Mouse (Mus musculus): ENCODE measurements around the gene Tmem9. TPM values are rescaled to one million over a fixed set of nuclear protein-coding genes. Genes with fewer than 3 reads are reported as not detected.

Gene Tmem9
- polyA plus RNA-seq (2012; rRNA removed) (162 and 190 TPM in 2 replicates), polyA plus RNA-seq (2014; fragmentation: Nextera tagmentation; extraction: Ambion mirVana) (98.6 and 111 TPM in 2 replicates)

DNA sequence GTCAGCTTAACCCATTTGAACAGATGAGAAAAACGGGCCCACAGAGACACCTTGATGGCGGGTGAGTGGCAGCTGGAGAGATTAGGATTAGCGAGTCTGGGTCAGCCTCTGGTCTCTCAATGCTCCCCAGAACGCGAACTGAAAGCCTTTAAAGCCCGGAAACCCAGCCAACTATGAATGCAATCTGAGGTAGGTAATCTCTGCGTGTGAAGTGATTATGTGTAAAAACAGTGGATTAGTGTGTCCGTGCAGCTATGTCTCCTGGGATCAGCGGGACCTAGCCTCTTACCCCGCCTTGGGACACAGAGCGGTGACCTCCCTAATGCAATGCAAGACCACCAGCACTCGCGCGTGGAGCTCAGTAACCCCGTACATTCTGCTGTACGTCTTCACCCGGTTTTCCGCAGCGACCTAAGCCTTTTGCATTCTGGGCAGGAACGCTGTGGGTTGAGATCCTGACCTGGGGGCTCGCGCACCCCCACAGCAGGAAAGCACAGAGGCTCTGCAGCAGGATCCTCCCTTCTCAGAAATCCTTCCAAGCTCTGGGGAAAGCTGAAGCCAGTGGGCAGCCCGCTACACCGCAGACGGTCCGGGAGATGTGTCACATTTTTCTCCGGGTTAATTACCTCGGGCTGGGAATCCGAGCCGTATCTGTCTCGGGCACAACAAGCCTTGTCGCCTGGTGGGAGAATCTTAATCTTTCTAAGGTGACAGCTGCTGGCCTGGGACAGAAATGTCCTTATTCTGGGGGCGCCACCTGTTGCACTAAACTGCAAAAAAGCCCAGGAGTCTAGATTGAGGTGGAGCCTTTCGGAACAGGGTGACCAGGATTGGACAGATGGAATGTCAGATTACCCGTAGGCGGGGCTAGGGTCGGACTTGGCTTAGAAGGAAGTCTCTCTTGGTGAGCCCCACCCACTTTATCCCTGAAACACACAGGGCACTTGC lies at the start of gene Tmem9:
TSS of gene Tmem9 (plus strand) at position 940 of the 948 bp plus-strand sequence.
- H3K4me3 ChIP-seq (replicated peaks; ENCODE audit: low read length), result peak within 1 kb of the TSS; percentile 40
- 4% methylated on average over 37 of the region's 37 CpGs for WGBS
- H3K4me2 ChIP-seq (replicated peaks; ENCODE audit: low read depth, low read length, severe bottlenecking), result peak within 1 kb of the TSS; percentile 61
- DNase-seq (ENCODE audit: low spot score) (peak; percentile 76), ATAC-seq (ENCODE audit: low FRiP score, low read depth) (peak; percentile 93)
- H3K9me3 ChIP-seq (ENCODE audit: control insufficient read depth, low read length), result no peaks in the 10 kb centered on the region
- TF ChIP-seq POLR2A (IDR thresholded peaks at IDR 0.05; ENCODE audit: borderline replicate concordance, extremely low read depth, insufficient read depth, insufficient read length), result no peak
- peaks cover 7% of the 10 kb centered on the region for H3K4me1 ChIP-seq (ENCODE audit: control insufficient read depth, insufficient read depth, low read length)
- H3K9ac ChIP-seq (ENCODE audit: low read depth, low read length, severe bottlenecking), result peak within 1 kb of the TSS; percentile 25; the same call in 1 of the 2 replicates
- no peak within 1 kb of the TSS for H3K27ac ChIP-seq (replicated peaks; ENCODE audit: low read depth, low read length)
- H3K36me3 ChIP-seq (ENCODE audit: control insufficient read depth, insufficient read depth, low read length), result no peaks in the 10 kb centered on the region
- 0 out of 2 replicates have a peak, but pooled peaks cover 4% of the 10 kb centered on the region for H3K27me3 ChIP-seq (ENCODE audit: control insufficient read depth, insufficient read depth, low read length)

DNA sequence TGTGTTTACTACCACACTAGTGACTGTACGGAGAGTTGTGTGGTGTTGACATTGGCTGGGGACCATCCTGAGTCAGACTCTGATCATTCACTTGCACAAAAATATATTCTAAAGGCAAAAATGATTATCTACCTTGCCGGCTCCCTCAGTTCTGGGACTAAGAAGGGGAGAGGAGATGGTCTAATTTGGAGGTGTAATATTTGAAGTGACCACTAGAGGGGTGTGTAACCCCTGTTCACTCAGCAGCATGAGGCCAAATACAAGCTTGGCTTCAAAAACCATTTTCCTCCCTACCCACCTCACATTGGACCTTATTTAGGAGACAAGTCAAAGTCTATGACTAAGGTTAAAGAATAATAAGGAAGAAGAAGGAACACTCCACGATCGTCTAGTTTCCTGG lies 49.5 kb upstream of the Tmem9 start:
- no peaks in the 10 kb centered on the region for H3K9me3 ChIP-seq (ENCODE audit: control insufficient read depth, low read length)
- no peak for ATAC-seq (ENCODE audit: low FRiP score, low read depth)
- DNase-seq (ENCODE audit: low spot score), result peak; percentile 78
- no peaks in the 10 kb centered on the region for H3K4me1 ChIP-seq (ENCODE audit: control insufficient read depth, insufficient read depth, low read length)
- 45% methylated on average over 4 of the region's 4 CpGs for WGBS
- H3K36me3 ChIP-seq (ENCODE audit: control insufficient read depth, insufficient read depth, low read length), result no peaks in the 10 kb centered on the region
- H3K27ac ChIP-seq (replicated peaks; ENCODE audit: low read depth, low read length), result no peak overlapping the region
- no peak for TF ChIP-seq POLR2A (IDR thresholded peaks at IDR 0.05; ENCODE audit: borderline replicate concordance, extremely low read depth, insufficient read depth, insufficient read length)
- no peaks in the 10 kb centered on the region for H3K27me3 ChIP-seq (ENCODE audit: control insufficient read depth, insufficient read depth, low read length)
- no peak overlapping the region for H3K4me3 ChIP-seq (replicated peaks; ENCODE audit: low read length)
- H3K9ac ChIP-seq (ENCODE audit: low read depth, low read length, severe bottlenecking), result no peak overlapping the region
- no peak overlapping the region for H3K4me2 ChIP-seq (replicated peaks; ENCODE audit: low read depth, low read length, severe bottlenecking)

DNA sequence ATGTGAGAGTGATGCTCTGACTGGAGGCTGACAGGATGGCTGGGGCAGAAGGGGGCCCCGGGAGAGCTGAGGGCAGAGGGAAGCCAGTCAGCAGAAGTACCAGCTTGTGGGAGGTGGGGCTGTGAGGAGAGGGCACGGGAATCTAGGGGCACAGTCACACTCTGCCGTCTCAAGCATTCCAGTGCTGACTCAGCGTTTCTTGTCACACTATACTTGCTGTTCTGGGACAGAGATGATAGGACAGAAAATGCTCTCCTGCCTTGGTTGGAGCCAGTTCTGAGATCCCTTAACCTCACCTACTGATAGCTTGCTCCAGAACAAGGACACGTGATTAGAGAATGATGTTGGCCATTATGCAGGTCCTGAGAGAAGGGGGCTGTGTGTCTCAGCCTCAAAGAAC lies 44.8 kb upstream of the Tmem9 start:
- no peaks in the 10 kb centered on the region for H3K9me3 ChIP-seq (ENCODE audit: control insufficient read depth, low read length)
- DNase-seq (ENCODE audit: low spot score) (no peak), ATAC-seq (ENCODE audit: low FRiP score, low read depth) (no peak)
- WGBS, result 70% methylated on average over 5 of the region's 5 CpGs
- no peaks in the 10 kb centered on the region for H3K4me1 ChIP-seq (ENCODE audit: control insufficient read depth, insufficient read depth, low read length)
- TF ChIP-seq POLR2A (IDR thresholded peaks at IDR 0.05; ENCODE audit: borderline replicate concordance, extremely low read depth, insufficient read depth, insufficient read length), result no peak
- H3K27me3 ChIP-seq (ENCODE audit: control insufficient read depth, insufficient read depth, low read length), result no peaks in the 10 kb centered on the region
- H3K4me3 ChIP-seq (replicated peaks; ENCODE audit: low read length), result no peak overlapping the region
- no peaks in the 10 kb centered on the region for H3K36me3 ChIP-seq (ENCODE audit: control insufficient read depth, insufficient read depth, low read length)
- H3K9ac ChIP-seq (ENCODE audit: low read depth, low read length, severe bottlenecking), result no peak overlapping the region
- no peak overlapping the region for H3K27ac ChIP-seq (replicated peaks; ENCODE audit: low read depth, low read length)
- no peak overlapping the region for H3K4me2 ChIP-seq (replicated peaks; ENCODE audit: low read depth, low read length, severe bottlenecking)

DNA sequence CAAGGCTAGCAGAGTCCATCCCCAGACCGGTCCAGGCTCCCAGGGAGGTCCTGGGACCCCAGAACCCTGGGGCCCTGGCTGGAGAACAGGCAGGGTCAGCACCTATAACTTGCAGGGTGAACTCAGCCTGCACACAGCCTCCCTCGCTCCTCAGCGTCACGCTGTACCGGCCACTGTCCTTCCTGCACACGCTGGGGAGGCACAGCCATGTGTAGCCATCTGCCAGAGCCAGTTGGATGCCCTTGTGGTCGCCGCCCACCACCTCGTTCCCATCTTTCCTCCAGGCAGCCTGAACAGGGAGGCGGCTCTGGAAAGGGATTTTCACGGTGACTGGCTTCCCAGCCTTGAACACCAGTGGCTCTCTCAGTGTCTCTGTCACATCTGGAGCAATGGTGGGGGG lies 43.4 kb upstream of the Tmem9 start:
- no peak for TF ChIP-seq POLR2A (IDR thresholded peaks at IDR 0.05; ENCODE audit: borderline replicate concordance, extremely low read depth, insufficient read depth, insufficient read length)
- ATAC-seq (ENCODE audit: low FRiP score, low read depth) (no peak), DNase-seq (ENCODE audit: low spot score) (no peak)
- 77% methylated on average over 11 of the region's 11 CpGs for WGBS
- H3K4me1 ChIP-seq (ENCODE audit: control insufficient read depth, insufficient read depth, low read length), result no peaks in the 10 kb centered on the region
- H3K4me2 ChIP-seq (replicated peaks; ENCODE audit: low read depth, low read length, severe bottlenecking), result no peak overlapping the region
- no peaks in the 10 kb centered on the region for H3K9me3 ChIP-seq (ENCODE audit: control insufficient read depth, low read length)
- H3K4me3 ChIP-seq (replicated peaks; ENCODE audit: low read length), result no peak overlapping the region
- H3K9ac ChIP-seq (ENCODE audit: low read depth, low read length, severe bottlenecking), result no peak overlapping the region
- H3K27ac ChIP-seq (replicated peaks; ENCODE audit: low read depth, low read length), result no peak overlapping the region
- no peaks in the 10 kb centered on the region for H3K36me3 ChIP-seq (ENCODE audit: control insufficient read depth, insufficient read depth, low read length)
- no peaks in the 10 kb centered on the region for H3K27me3 ChIP-seq (ENCODE audit: control insufficient read depth, insufficient read depth, low read length)

DNA sequence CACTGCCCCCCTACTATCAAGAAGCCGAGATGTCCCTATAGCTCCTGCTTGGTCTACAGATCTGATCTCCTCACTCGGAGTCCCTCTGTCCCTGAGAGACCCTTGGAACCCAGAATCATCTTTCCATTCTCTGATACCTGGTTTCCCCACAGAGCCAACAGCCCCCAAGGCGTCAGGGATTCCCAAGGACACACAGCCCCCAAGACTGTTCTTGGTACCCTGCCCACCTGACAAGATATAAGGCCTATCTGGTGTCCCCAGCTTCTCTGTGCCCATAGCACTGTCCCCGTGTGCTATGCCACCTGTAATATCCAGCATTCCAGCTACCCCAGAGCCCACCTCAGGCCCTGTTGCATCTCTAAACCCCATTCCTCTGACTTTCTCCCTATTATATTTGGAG lies 40.2 kb upstream of the Tmem9 start:
- Histone ChIP-seq H3K27me3 (ENCODE audit: control insufficient read depth, insufficient read depth, low read length) (no peaks in the 10 kb centered on the region), H3K4me1 (ENCODE audit: control insufficient read depth, insufficient read depth, low read length) (no peaks in the 10 kb centered on the region), H3K4me3 (replicated peaks; ENCODE audit: low read length) (no peak overlapping the region), H3K27ac (replicated peaks; ENCODE audit: low read depth, low read length) (no peak overlapping the region), H3K36me3 (ENCODE audit: control insufficient read depth, insufficient read depth, low read length) (no peaks in the 10 kb centered on the region), H3K9me3 (ENCODE audit: control insufficient read depth, low read length) (no peaks in the 10 kb centered on the region), H3K4me2 (replicated peaks; ENCODE audit: low read depth, low read length, severe bottlenecking) (no peak overlapping the region), H3K9ac (ENCODE audit: low read depth, low read length, severe bottlenecking) (no peak overlapping the region)
- ATAC-seq (ENCODE audit: low FRiP score, low read depth) (no peak), DNase-seq (ENCODE audit: low spot score) (no peak)
- 77% methylated on average over 4 of the region's 4 CpGs for WGBS
- no peak for TF ChIP-seq POLR2A (IDR thresholded peaks at IDR 0.05; ENCODE audit: borderline replicate concordance, extremely low read depth, insufficient read depth, insufficient read length)
